Mouse (Mus musculus): ENCODE measurements around the gene Mucl1. TPM values are rescaled to one million over a fixed set of nuclear protein-coding genes. Genes with fewer than 3 reads are reported as not detected.
"Not testable (repeated sequence)": the region's sequence is repeated elsewhere in the genome, so short reads cannot be mapped to it uniquely, and the experiment has no call there.

The Mucl1 gene
- total RNA-seq (2021): not detected

GRCm38 (mm10) chr15:103755369-103755768 lies at the start of gene Mucl1:
Gene Mucl1, minus strand, starts transcription at chr15:103755469.
- no peak for DNase-seq

GRCm38 (mm10) chr15:103766836-103767235 lies 11.6 kb upstream of the Mucl1 start:
- DNase-seq: peak; percentile 50

GRCm38 (mm10) chr15:103716861-103717260 lies 38.4 kb downstream of the Mucl1 start:
- DNase-seq: not testable (repeated sequence)

Other genes starting within 250 kb of the Mucl1 start
- 10 to 100 TPM; 26.9 to 31.4 TPM for gene Ppp1r1a, start 217.5 kb downstream of the Mucl1 start, total RNA-seq (2021)
- gene Glycam1, start 190.4 kb downstream of the Mucl1 start, total RNA-seq (2021): not detected
- under 1 TPM in 1 of 2 experiments, not detected in 1; 0.45 TPM for gene Mucl2, start 143.8 kb upstream of the Mucl1 start, total RNA-seq (2021)

Measured in heart, postnatal 4 days (tissue).